Mouse (Mus musculus) cerebellum, adult 2 months (tissue): ENCODE measurements around the gene Hoxd11. TPM values are rescaled to one million over a fixed set of nuclear protein-coding genes. Genes with fewer than 3 reads are reported as not detected.

ENCODE experiments used
- DNase-seq, 2 experiments: peaks; one replicate each; pipeline ENCODE4 v3.0.0; 2021
- H3K27ac ChIP-seq: fragments of 200-500 bp; 2 replicates; pipeline ENCODE4 v1.5.1; 2012; ENCODE audit warnings: low read length, control low read depth, inconsistent platforms; ENCODE audit not compliant: insufficient read depth
- H3K27me3 ChIP-seq: fragments of 200-500 bp; 2 replicates; pipeline ENCODE4 v1.6.1; 2012; ENCODE audit warnings: inconsistent platforms, mild to moderate bottlenecking, low read length, moderate library complexity; ENCODE audit not compliant: control insufficient read depth, insufficient read depth
- H3K4me1 ChIP-seq: fragments of 200-500 bp; 2 replicates; pipeline ENCODE4 v1.6.1; 2011; ENCODE audit warnings: low read length; ENCODE audit not compliant: control insufficient read depth, insufficient read depth
- H3K4me3 ChIP-seq: fragments of 200-500 bp; replicated peaks from 2 replicates; pipeline ENCODE3; 2011; ENCODE audit warnings: mild to moderate bottlenecking, low read depth, low read length, control low read depth; ENCODE audit not compliant: insufficient read depth
- CTCF ChIP-seq: fragments of 200-500 bp; IDR thresholded peaks from 2 replicates; pipeline ENCODE4 v1.5.1; 2011; ENCODE audit warnings: low read depth, mild to moderate bottlenecking, control low read depth, low read length, moderate library complexity, borderline replicate concordance; ENCODE audit not compliant: insufficient read depth
- POLR2A ChIP-seq: fragments of 200-500 bp; IDR thresholded peaks from 2 replicates; pipeline ENCODE4 v1.6.1; 2011; ENCODE audit warnings: low read length, control low read depth, borderline replicate concordance; ENCODE audit not compliant: insufficient read depth
- WGBS: fragments of 180-500 bp; shearing (Covaris S2); methylation state at CpG from one replicate; pipeline ENCODE4 v1.1.7; 2018; 5-methylcytosine and 5-hydroxymethylcytosine counted together
- polyA plus RNA-seq: library from polyadenylated mRNA; depleted of rRNA; stranded (reverse); fragments of >200 nt; gene quantifications from 2 replicates; pipeline ENCODE4 v1.2.3, GENCODE M21; 2012

Hoxd11 gene
- polyA plus RNA-seq, 1 experiment: not detected

- H3K4me1 ChIP-seq: no peaks in the 10 kb centered on the region
- no peak for DNase-seq
- 1% methylated on average over 43 of the region's 51 CpGs for whole genome bisulfite sequencing
- H3K4me3 ChIP-seq: no peak within 1 kb of the TSS
- no peak for TF ChIP-seq POLR2A
- no peak for TF ChIP-seq CTCF
- peaks cover 12% of the 10 kb centered on the region; the same call in 1 of the 2 replicates for H3K27me3 ChIP-seq
- no peak within 1 kb of the TSS for H3K27ac ChIP-seq
These were observed 11.5 kb upstream of the Hoxd11 start, which contains the start of gene Hoxd13 for GRCm38 (mm10) chr2:74667842-74668357. Gene Hoxd13, plus strand, starts transcription at chr2:74668310.

- Histone ChIP-seq H3K27me3 (peaks cover 12% of the 10 kb centered on the region; the same call in 1 of the 2 replicates), H3K27ac (no peak overlapping the region), H3K4me1 (no peaks in the 10 kb centered on the region), H3K4me3 (no peak overlapping the region)
- DNase-seq: no peak
- TF ChIP-seq POLR2A (no peak), CTCF (no peak)
- WGBS: 1% methylated on average over 72 of the region's 74 CpGs
These were observed 10.8 kb upstream of the Hoxd11 start for GRCm38 (mm10) chr2:74668370-74669229.

GRCm38 (mm10) chr2:74669230-74669578, 10.2 kb upstream of the Hoxd11 start:
- DNase-seq: no peak
- no peak overlapping the region for H3K4me3 ChIP-seq

GRCm38 (mm10) chr2:74669650-74670235, 9.6 kb upstream of the Hoxd11 start:
- no peak for TF ChIP-seq POLR2A
- no peak for TF ChIP-seq CTCF
- DNase-seq: no peak
- 4% methylated on average over 14 of the region's 14 CpGs for WGBS
- H3K27me3 ChIP-seq: peaks cover 12% of the 10 kb centered on the region; the same call in 1 of the 2 replicates
- H3K27ac ChIP-seq: no peak overlapping the region
- no peak overlapping the region for H3K4me3 ChIP-seq
- no peaks in the 10 kb centered on the region for H3K4me1 ChIP-seq

More at GRCm38 (mm10) chr2:74669230-74669578, 10.2 kb upstream of the Hoxd11 start:
- Histone ChIP-seq H3K27ac (no peak overlapping the region), H3K4me1 (no peaks in the 10 kb centered on the region), H3K27me3 (peaks cover 12% of the 10 kb centered on the region; the same call in 1 of the 2 replicates)
- WGBS: 3% methylated on average over 3 of the region's 3 CpGs
- TF ChIP-seq CTCF (no peak), POLR2A (no peak)

GRCm38 (mm10) chr2:74670632-74671188, 8.6 kb upstream of the Hoxd11 start:
- H3K4me3 ChIP-seq: no peak overlapping the region
- H3K4me1 ChIP-seq: no peaks in the 10 kb centered on the region
- no peak for TF ChIP-seq POLR2A
- TF ChIP-seq CTCF: no peak
- DNase-seq: no peak
- H3K27me3 ChIP-seq: peaks cover 12% of the 10 kb centered on the region; the same call in 1 of the 2 replicates
- WGBS: 6% methylated on average over 3 of the region's 3 CpGs
- H3K27ac ChIP-seq: no peak overlapping the region

- no peak for TF ChIP-seq POLR2A
- TF ChIP-seq CTCF: no peak
- DNase-seq: no peak
- 28% methylated on average over 5 of the region's 5 CpGs for WGBS
- Histone ChIP-seq H3K4me1 (no peaks in the 10 kb centered on the region), H3K27ac (no peak overlapping the region), H3K4me3 (no peak overlapping the region), H3K27me3 (peaks cover 14% of the 10 kb centered on the region; the same call in 1 of the 2 replicates)
These were observed 7.5 kb upstream of the Hoxd11 start for GRCm38 (mm10) chr2:74671847-74672246.

- WGBS: 7% methylated on average over 40 of the region's 40 CpGs
- Histone ChIP-seq H3K4me1 (no peaks in the 10 kb centered on the region), H3K27ac (no peak overlapping the region), H3K27me3 (peaks cover 10% of the 10 kb centered on the region; the same call in 1 of the 2 replicates), H3K4me3 (no peak overlapping the region)
- no peak for TF ChIP-seq POLR2A
- peak; percentile 64 for TF ChIP-seq CTCF
- DNase-seq: peak; percentile 34 to 55
These were observed 6.6 kb upstream of the Hoxd11 start for GRCm38 (mm10) chr2:74672481-74673362.
